Mouse (Mus musculus) midbrain, embryonic 13.5 days (tissue): ENCODE results near the gene Stum. TPM values are rescaled to one million over a fixed set of nuclear protein-coding genes. Genes with fewer than 3 reads are reported as not detected.

Experiments
- ATAC-seq: fragments of 200-750 bp; cut with Nextera tagmentation; 2 replicates; pipeline ENCODE4 v1.8.0; 2017; ENCODE audit warnings: mild to moderate bottlenecking, moderate TSS enrichment, moderate library complexity
- H3K27ac ChIP-seq: fragments of 300-500 bp; sonication (generic); 2 replicates; pipeline ENCODE4 v1.5.1; 2015; ENCODE audit warnings: inconsistent platforms, mild to moderate bottlenecking, moderate library complexity
- H3K27me3 ChIP-seq: fragments of 300-500 bp; sonication (generic); 2 replicates; pipeline ENCODE4 v1.6.1; 2015; ENCODE audit warnings: mild to moderate bottlenecking, inconsistent platforms
- H3K36me3 ChIP-seq: fragments of 300-500 bp; sonication (generic); 2 replicates; pipeline ENCODE4 v1.6.1; 2015; ENCODE audit warnings: mild to moderate bottlenecking, inconsistent platforms
- H3K4me1 ChIP-seq: fragments of 300-500 bp; sonication (generic); replicated peaks from 2 replicates; pipeline ENCODE4 v1.6.1; 2015; ENCODE audit warnings: inconsistent platforms
- H3K4me2 ChIP-seq: fragments of 300-500 bp; sonication (generic); replicated peaks from 2 replicates; pipeline ENCODE4 v1.6.1; 2015; ENCODE audit warnings: moderate library complexity, mild to moderate bottlenecking, inconsistent platforms
- H3K4me3 ChIP-seq: fragments of 300-500 bp; sonication (generic); replicated peaks from 2 replicates; pipeline ENCODE4 v1.5.1; 2015; ENCODE audit warnings: mild to moderate bottlenecking, inconsistent platforms
- H3K9ac ChIP-seq: fragments of 300-500 bp; sonication (generic); replicated peaks from 2 replicates; pipeline ENCODE4 v1.6.1; 2015; ENCODE audit warnings: mild to moderate bottlenecking, inconsistent platforms
- H3K9me3 ChIP-seq: fragments of 300-500 bp; sonication (generic); 2 replicates; pipeline ENCODE4 v1.6.1; 2016; ENCODE audit warnings: mild to moderate bottlenecking, inconsistent platforms
- WGBS: fragments of 180-500 bp; shearing (Covaris S2); methylation state at CpG from one replicate; pipeline ENCODE4 v1.1.7; 2015; 5-methylcytosine and 5-hydroxymethylcytosine counted together
- polyA plus RNA-seq: library from polyadenylated mRNA; unstranded; fragments of >200 nt; fragmentation: Nextera tagmentation; extraction: Ambion mirVana; gene quantifications from 2 replicates; pipeline ENCODE4 v1.2.1, GENCODE M21; 2015

The Stum gene
- polyA plus RNA-seq, 1 experiment from 2014 or later = 1.7 TPM

DNA sequence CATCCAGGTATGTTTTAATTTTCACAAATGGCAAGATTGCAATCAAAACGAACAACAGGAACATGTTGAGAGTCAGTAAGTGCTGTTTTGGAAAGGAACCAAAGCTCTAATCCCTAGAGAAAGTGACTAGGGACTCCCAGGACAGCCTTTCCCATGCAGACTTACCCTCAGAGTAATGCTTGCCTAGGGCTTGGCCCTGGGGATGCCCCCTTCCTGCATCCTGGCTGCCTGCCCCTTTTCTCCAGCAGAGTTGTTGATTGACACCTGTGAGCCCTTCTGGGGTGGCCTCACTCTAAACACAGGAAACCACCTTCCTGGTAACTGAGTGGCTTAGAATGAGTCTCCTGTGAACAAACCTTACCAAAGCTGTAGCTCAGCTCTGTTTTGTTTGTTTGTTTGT lies 94.8 kb downstream of the Stum start:
- ATAC-seq = no peak
- Histone ChIP-seq H3K9me3 (no peaks in the 10 kb centered on the region), H3K36me3 (no peaks in the 10 kb centered on the region), H3K4me3 (no peak overlapping the region), H3K27me3 (no peaks in the 10 kb centered on the region), H3K4me2 (no peak overlapping the region; the same call in 1 of the 2 replicates), H3K9ac (no peak overlapping the region), H3K4me1 (peaks cover 17% of the 10 kb centered on the region), H3K27ac (peak overlapping the region; percentile 67; the same call in 1 of the 2 replicates)
- WGBS = 52% methylated on average over 1 of the region's 1 CpGs

DNA sequence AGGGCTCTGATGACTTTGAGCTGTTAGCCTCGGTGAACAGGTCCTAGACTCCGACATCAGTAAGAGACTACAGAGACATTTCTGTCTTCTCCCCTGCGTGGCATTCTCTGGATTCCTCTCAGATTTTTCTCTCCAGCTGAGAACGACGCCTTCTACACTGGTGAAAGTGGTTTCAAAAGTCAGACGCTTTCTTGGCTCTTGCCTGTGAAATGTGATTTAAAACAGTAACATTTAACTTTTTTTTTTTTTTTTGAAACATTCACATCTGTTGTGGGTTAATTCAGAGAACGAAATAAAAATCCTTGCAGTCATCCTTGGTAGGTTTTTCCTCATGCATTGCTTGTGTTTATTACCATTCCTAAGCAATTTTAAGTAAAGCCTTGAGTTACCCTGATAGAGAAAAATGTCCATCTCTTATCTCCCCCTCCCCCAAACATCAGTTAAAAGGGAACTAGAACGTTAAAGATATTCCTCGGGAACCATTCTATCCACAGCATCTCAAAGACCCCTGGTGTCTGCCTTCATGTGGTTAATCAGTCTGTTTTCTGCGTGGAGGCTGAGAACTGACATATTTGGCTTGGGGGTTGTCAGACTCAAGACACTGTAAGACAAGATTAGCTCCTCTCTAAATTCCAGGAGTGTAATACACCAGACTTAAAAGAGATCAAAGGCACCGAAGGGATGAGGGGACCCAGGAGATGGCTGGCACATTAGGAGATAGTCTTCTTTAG lies 95.4 kb downstream of the Stum start:
- H3K4me3 ChIP-seq = peak overlapping the region; percentile 41
- H3K4me1 ChIP-seq = peaks cover 17% of the 10 kb centered on the region
- peak overlapping the region; percentile 54 for H3K4me2 ChIP-seq
- H3K9ac ChIP-seq = peak overlapping the region; percentile 47
- no peaks in the 10 kb centered on the region for H3K27me3 ChIP-seq
- H3K9me3 ChIP-seq = no peaks in the 10 kb centered on the region
- no peaks in the 10 kb centered on the region for H3K36me3 ChIP-seq
- WGBS = 15% methylated on average over 11 of the region's 11 CpGs
- ATAC-seq = no peak
- H3K27ac ChIP-seq = peak overlapping the region; percentile 67

- H3K9me3 ChIP-seq = no peaks in the 10 kb centered on the region
- peak overlapping the region; percentile 50 for H3K9ac ChIP-seq
- no peaks in the 10 kb centered on the region for H3K27me3 ChIP-seq
- peaks cover 21% of the 10 kb centered on the region for H3K4me1 ChIP-seq
- peak overlapping the region; percentile 41 for H3K4me3 ChIP-seq
- no peaks in the 10 kb centered on the region for H3K36me3 ChIP-seq
- H3K4me2 ChIP-seq = peak overlapping the region; percentile 54
- ATAC-seq = peak; percentile 96
- under 1% methylated on average over 27 of the region's 27 CpGs for WGBS
- peak overlapping the region; percentile 67 for H3K27ac ChIP-seq
Observed at GRCm38 (mm10) chr1:180386951-180387749, 96.2 kb downstream of the Stum start.

DNA sequence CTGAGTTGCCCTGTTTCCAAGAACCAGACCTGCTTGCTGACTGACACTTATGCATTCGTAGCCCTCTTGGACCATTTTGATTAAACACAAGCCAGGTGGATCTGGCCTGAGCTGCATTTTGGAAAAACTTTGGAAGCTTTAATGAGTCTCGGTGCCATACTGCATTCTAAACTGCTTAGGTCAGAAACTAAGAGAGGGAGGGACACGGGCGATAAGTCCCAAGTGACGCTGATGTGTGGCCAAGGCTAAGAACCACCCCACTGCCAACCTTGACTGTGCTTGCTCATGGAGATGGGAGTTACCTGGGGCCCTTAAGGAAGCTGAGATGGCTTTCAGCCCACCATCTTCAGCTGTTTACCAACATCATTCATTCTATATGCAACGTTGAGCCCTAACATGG lies 98.0 kb downstream of the Stum start:
- no peaks in the 10 kb centered on the region for H3K9me3 ChIP-seq
- H3K27me3 ChIP-seq = no peaks in the 10 kb centered on the region
- ATAC-seq = no peak
- no peak overlapping the region for H3K27ac ChIP-seq
- H3K9ac ChIP-seq = no peak overlapping the region
- WGBS = 92% methylated on average over 6 of the region's 6 CpGs
- H3K4me2 ChIP-seq = no peak overlapping the region
- H3K4me3 ChIP-seq = no peak overlapping the region
- peaks cover 23% of the 10 kb centered on the region for H3K4me1 ChIP-seq
- H3K36me3 ChIP-seq = no peaks in the 10 kb centered on the region

GRCm38 (mm10) chr1:180384486-180384885 lies 98.8 kb downstream of the Stum start:
- Histone ChIP-seq H3K4me1 (peaks cover 23% of the 10 kb centered on the region), H3K4me3 (no peak overlapping the region), H3K27ac (no peak overlapping the region), H3K27me3 (no peaks in the 10 kb centered on the region), H3K9me3 (no peaks in the 10 kb centered on the region), H3K4me2 (no peak overlapping the region), H3K36me3 (no peaks in the 10 kb centered on the region), H3K9ac (no peak overlapping the region)
- ATAC-seq = no peak
- 72% methylated on average over 10 of the region's 10 CpGs for WGBS

GRCm38 (mm10) chr1:180383884-180384283 lies 99.4 kb downstream of the Stum start:
- Histone ChIP-seq H3K4me3 (no peak overlapping the region), H3K27ac (no peak overlapping the region), H3K9ac (no peak overlapping the region), H3K4me2 (no peak overlapping the region), H3K27me3 (no peaks in the 10 kb centered on the region), H3K36me3 (no peaks in the 10 kb centered on the region), H3K4me1 (peaks cover 23% of the 10 kb centered on the region), H3K9me3 (no peaks in the 10 kb centered on the region)
- ATAC-seq = no peak
- WGBS = 95% methylated on average over 8 of the region's 8 CpGs

Other genes starting within 250 kb of the Stum start
- 10.7 and 11.1 TPM in 2 replicates for gene Psen2, start 220.1 kb downstream of the Stum start, polyA plus RNA-seq
- 2.2 and 2.5 TPM in 2 replicates for gene Itpkb, start 153.0 kb downstream of the Stum start, polyA plus RNA-seq
- gene Parp1, start 85.4 kb upstream of the Stum start, polyA plus RNA-seq = 135 and 140 TPM in 2 replicates
- 17.1 and 19.1 TPM in 2 replicates for gene Lin9, start 157.6 kb upstream of the Stum start, polyA plus RNA-seq
- gene Mixl1, start 213.5 kb upstream of the Stum start, polyA plus RNA-seq = not detected in 2 replicates
- 21.7 and 24.6 TPM in 2 replicates for gene Acbd3, start 242.5 kb upstream of the Stum start, polyA plus RNA-seq